Mouse (Mus musculus) cerebellum, adult 2 months (tissue): Measurements from ENCODE around the gene Pelo. TPM values are rescaled to one million over a fixed set of nuclear protein-coding genes. Genes with fewer than 3 reads are reported as not detected.
A peak's percentile ranks its signal among the peaks of the same experiment; 100 is the strongest.

ENCODE experiments used
- DNase-seq, 2 experiments: peaks; one replicate each; pipeline ENCODE4 v3.0.0; 2021
- H3K27ac ChIP-seq: fragments of 200-500 bp; 2 replicates; pipeline ENCODE4 v1.5.1; 2012; ENCODE audit warnings: low read length, control low read depth, inconsistent platforms; ENCODE audit not compliant: insufficient read depth
- H3K27me3 ChIP-seq: fragments of 200-500 bp; 2 replicates; pipeline ENCODE4 v1.6.1; 2012; ENCODE audit warnings: inconsistent platforms, mild to moderate bottlenecking, low read length, moderate library complexity; ENCODE audit not compliant: control insufficient read depth, insufficient read depth
- H3K4me1 ChIP-seq: fragments of 200-500 bp; 2 replicates; pipeline ENCODE4 v1.6.1; 2011; ENCODE audit warnings: low read length; ENCODE audit not compliant: control insufficient read depth, insufficient read depth
- H3K4me3 ChIP-seq: fragments of 200-500 bp; replicated peaks from 2 replicates; pipeline ENCODE3; 2011; ENCODE audit warnings: mild to moderate bottlenecking, low read depth, low read length, control low read depth; ENCODE audit not compliant: insufficient read depth
- CTCF ChIP-seq: fragments of 200-500 bp; IDR thresholded peaks from 2 replicates; pipeline ENCODE4 v1.5.1; 2011; ENCODE audit warnings: low read depth, mild to moderate bottlenecking, control low read depth, low read length, moderate library complexity, borderline replicate concordance; ENCODE audit not compliant: insufficient read depth
- POLR2A ChIP-seq: fragments of 200-500 bp; IDR thresholded peaks from 2 replicates; pipeline ENCODE4 v1.6.1; 2011; ENCODE audit warnings: low read length, control low read depth, borderline replicate concordance; ENCODE audit not compliant: insufficient read depth
- WGBS: fragments of 180-500 bp; shearing (Covaris S2); methylation state at CpG from one replicate; pipeline ENCODE4 v1.1.7; 2018; 5-methylcytosine and 5-hydroxymethylcytosine counted together
- polyA plus RNA-seq: library from polyadenylated mRNA; depleted of rRNA; stranded (reverse); fragments of >200 nt; gene quantifications from 2 replicates; pipeline ENCODE4 v1.2.3, GENCODE M21; 2012; rRNA removed

The Pelo gene
- 25.2 and 26.1 TPM in 2 replicates for polyA plus RNA-seq

DNA sequence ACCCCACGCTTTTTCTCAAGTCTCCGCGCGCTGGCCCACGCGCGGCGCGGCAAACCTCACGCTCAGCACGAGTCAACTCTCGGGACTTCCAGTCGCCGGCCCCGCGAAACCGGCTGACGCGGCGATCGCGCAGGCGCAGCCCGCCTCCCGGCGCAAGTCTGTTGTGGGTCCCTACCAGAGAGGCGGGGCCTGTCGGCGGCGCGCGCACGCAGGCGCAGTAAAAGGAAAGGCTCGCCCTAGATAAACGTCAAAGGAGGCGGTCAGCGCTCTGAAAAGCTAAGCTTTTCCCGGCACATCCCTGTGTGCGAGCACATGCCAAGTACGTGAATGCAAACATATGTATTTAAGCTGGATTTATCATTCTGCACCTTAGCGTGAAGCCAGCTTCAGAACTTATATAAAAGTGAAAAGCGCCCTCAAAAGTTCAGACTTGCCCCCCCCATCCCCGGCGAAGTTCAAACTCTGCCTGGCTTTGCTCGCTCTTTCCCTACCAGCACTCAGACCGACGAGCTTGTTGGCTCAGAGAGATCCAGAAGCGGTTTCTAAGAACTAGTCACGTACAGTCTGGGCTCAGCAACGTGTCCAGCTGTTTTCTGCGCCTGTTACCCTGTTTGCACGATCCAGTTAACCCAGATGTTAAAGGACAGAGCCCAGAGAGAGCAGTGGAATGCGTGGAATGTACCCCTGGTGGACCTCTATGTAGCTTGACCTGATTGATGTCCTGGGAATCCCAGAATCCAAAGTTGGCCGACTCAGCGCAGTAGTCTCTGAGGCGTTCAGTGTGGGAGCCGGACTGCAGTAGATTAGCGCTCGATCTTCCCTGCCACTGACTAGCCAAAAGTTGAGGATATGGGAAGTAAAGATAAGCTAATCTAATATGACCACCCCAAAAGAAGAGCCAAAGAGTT lies at the start of gene Pelo:
Gene Pelo, minus strand, starts transcription at position 118 of the 908 bp plus-strand sequence.
- DNase-seq: peak; percentile 92 to 94
- Histone ChIP-seq H3K27me3 (no peaks in the 10 kb centered on the region), H3K27ac (no peak within 1 kb of the TSS), H3K4me1 (peaks cover 3% of the 10 kb centered on the region; the same call in 1 of the 2 replicates), H3K4me3 (peak within 1 kb of the TSS; percentile 97)
- TF ChIP-seq POLR2A (peak; percentile 76), CTCF (no peak)
- WGBS: under 1% methylated on average over 60 of the region's 60 CpGs

DNA sequence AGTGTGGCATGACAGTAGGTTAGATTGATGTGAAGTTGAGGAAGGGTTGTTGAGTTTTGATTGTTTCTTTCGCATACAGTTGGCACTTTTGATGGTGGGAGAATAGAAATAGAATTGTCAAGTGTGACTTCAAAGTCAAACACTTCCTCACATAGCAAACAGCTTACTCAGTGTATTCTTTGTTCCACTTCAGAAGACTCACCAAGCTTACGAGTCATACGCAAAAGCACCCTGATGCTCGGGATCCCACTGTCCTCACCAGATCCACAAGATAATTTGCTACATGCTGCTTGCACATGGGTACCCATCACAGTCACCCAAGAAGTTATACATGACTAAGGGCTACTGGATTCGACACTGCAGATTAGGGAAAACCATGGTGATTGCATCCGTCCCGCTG lies 48.5 kb upstream of the Pelo start:
- Histone ChIP-seq H3K27ac (no peak overlapping the region), H3K4me3 (no peak overlapping the region), H3K4me1 (no peaks in the 10 kb centered on the region), H3K27me3 (no peaks in the 10 kb centered on the region)
- DNase-seq: no peak
- WGBS: 87% methylated on average over 7 of the region's 7 CpGs
- TF ChIP-seq POLR2A (no peak), CTCF (no peak)

DNA sequence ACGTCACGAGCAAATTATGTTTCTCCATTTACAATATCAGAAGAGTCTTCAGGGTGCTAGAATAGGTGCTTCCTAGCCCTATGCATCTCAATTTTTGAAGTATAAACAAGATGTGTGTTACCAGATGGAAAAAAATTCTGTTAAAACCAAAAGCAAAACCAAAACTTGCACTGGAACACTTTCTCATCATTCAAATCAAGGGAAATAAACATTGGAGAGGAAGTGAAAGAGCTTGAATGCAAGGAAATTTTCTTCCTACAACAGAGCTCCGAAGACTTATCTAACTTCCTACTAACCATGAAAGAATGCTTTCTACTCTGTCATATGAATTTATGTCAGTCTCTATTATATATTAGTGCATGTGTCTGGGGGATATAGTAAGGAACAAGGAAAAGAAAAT lies 46.8 kb upstream of the Pelo start:
- Histone ChIP-seq H3K4me3 (no peak overlapping the region), H3K27me3 (no peaks in the 10 kb centered on the region), H3K27ac (no peak overlapping the region), H3K4me1 (no peaks in the 10 kb centered on the region)
- no peak for DNase-seq
- TF ChIP-seq CTCF (no peak), POLR2A (no peak)
- WGBS: 91% methylated on average over 3 of the region's 3 CpGs

DNA sequence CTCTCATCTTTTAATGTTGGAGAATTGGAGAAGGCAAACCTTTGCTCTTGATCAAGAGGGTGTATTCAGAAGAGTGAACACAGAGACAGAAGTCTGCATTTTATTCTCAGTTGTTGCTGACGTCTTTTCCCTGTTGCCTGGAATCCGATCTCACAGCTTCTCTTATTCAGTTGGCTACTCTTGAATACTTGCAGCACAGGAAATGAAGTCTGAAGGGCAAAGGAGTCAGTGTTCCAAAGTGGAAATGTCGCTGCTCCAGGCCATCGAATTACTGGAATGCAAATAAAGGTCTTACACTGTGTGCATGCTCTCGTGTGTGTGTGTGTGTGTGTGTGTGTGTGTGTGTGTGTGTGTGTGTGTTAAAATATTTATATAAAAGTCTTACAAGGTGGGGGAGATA lies 42.4 kb upstream of the Pelo start:
- TF ChIP-seq CTCF (no peak), POLR2A (no peak)
- WGBS: 19% methylated on average over 5 of the region's 5 CpGs
- no peak for DNase-seq
- Histone ChIP-seq H3K27ac (no peak overlapping the region), H3K27me3 (no peaks in the 10 kb centered on the region), H3K4me1 (no peaks in the 10 kb centered on the region), H3K4me3 (no peak overlapping the region)

DNA sequence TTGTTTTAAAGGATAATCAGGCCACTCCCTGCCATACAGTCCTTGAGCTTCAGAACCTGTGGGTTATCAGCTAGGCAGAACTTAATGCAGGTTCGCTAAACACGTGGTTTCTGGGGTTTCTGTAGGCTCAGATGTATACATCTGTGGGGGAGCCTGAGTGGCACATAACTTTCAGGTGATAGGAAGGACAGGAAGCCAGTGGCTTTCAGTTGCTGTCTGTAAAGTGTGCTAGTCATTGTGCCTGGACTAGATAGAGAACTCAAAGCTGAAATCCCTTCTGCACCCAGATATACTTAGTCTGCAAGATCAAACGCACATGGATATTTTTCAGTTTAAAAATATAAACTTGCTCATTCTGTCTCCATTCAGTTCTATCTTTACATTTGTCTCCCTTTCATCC lies 41.4 kb upstream of the Pelo start:
- Histone ChIP-seq H3K27ac (no peak overlapping the region), H3K4me1 (no peaks in the 10 kb centered on the region), H3K4me3 (no peak overlapping the region), H3K27me3 (no peaks in the 10 kb centered on the region)
- DNase-seq: no peak
- no peak for TF ChIP-seq POLR2A
- TF ChIP-seq CTCF: no peak
- WGBS: 76% methylated on average over 3 of the region's 3 CpGs

DNA sequence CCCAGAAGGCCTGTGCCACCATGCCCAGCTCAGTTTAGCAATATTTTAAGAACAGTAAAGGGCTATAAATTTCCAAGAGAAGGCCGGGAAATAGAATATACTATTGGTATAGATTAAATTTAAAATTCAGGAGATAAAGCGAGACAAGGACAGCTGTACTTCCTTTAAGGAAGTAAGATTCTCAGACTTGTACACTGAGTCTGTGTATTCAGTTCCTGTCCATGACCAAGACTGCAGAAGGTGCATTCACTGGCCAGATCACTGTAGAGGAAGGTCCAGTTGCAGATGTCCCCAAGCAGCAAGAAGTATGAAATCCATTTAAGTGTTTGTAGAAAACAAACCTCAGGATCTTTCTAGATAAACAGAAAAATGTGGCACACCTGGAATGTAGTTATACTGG lies 40.0 kb upstream of the Pelo start:
- Histone ChIP-seq H3K4me1 (no peaks in the 10 kb centered on the region), H3K27me3 (no peaks in the 10 kb centered on the region), H3K27ac (no peak overlapping the region), H3K4me3 (no peak overlapping the region)
- no peak for TF ChIP-seq POLR2A
- 90% methylated on average over 2 of the region's 2 CpGs for WGBS
- DNase-seq: no peak

DNA sequence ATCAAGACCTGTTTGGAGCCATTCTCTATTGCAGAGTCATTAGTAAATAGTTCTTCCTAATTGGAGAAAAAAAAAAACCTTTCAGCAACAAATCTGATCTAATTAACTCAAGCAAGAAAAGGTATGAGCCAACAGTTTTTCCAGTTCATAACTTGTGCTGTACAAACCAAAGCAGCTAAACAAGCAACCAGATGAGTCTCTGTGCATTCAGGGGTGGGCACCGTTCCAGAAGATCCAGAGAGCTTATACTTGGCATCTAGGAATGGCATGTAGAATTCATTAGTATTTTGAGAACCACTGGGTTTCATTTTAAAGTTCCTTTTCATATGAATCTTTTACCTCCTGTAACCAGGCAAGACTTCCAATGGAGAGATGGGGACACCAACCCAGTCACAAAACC lies 37.8 kb upstream of the Pelo start:
- WGBS: 75% methylated on average over 1 of the region's 1 CpGs
- TF ChIP-seq POLR2A: no peak
- TF ChIP-seq CTCF: no peak
- no peaks in the 10 kb centered on the region for H3K27me3 ChIP-seq

DNA sequence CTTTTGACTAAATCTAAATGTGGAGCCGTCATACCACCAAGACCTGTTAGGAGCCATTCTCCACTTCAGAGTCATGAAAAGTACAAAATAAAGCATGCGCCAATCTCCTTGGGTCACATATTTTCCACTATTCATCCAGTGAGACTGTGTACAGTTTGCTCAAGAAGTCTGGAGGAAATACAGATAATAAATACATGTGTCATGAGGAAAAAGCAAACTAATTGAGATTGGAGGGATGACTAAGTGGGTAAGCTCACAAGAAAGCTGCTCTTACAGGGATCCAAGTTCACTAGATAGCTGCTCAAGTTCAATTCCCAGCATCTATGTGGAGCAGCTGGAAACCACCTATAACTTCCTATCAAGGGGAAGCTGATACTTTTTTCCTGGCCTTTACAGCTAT lies 36.5 kb upstream of the Pelo start:
- H3K27ac ChIP-seq: no peak overlapping the region
- H3K4me3 ChIP-seq: no peak overlapping the region
- no peaks in the 10 kb centered on the region for H3K4me1 ChIP-seq
- 95% methylated on average over 2 of the region's 2 CpGs for WGBS
- no peak for TF ChIP-seq CTCF
- no peak for TF ChIP-seq POLR2A
- no peak for DNase-seq
- no peaks in the 10 kb centered on the region for H3K27me3 ChIP-seq

More for the DNA sequence above, 37.8 kb upstream of the Pelo start:
- no peaks in the 10 kb centered on the region for H3K4me1 ChIP-seq
- no peak overlapping the region for H3K4me3 ChIP-seq
- H3K27ac ChIP-seq: no peak overlapping the region
- no peak for DNase-seq
